Mouse (Mus musculus) bone marrow, adult 2 months (tissue): ENCODE measurements at regions not wholly inside any gene's neighbourhood (a gene's known extent, or its start where the extent isn't known, plus 50 kb on each side); places are given as distances from the start of the nearest gene placed in this dataset.

Experiments
- CTCF ChIP-seq: fragments of 200-500 bp; IDR thresholded peaks from 2 replicates; pipeline ENCODE4 v1.5.1; 2011; ENCODE audit warnings: low read length, control low read depth; ENCODE audit not compliant: control insufficient read depth, insufficient read depth
- POLR2A ChIP-seq: fragments of 200-500 bp; IDR thresholded peaks from 2 replicates; pipeline ENCODE4 v1.6.1; 2011; ENCODE audit warnings: low read depth, mild to moderate bottlenecking, control low read depth, low read length, borderline replicate concordance; ENCODE audit not compliant: control insufficient read depth

- TF ChIP-seq POLR2A (no peak), CTCF (peak; percentile 79)
Observed at GRCm38 (mm10) chr9:89826712-89827548, 82.8 kb upstream of the Rasgrf1 start.
